Mouse (Mus musculus): ENCODE measurements at regions not wholly inside any gene's neighbourhood (a gene's known extent, or its start where the extent isn't known, plus 50 kb on each side); places are given as distances from the start of the nearest gene placed in this dataset.

- Histone ChIP-seq H3K27ac (no peak overlapping the region), H3K4me3 (no peak overlapping the region)
- TF ChIP-seq CTCF (IDR thresholded peaks at IDR 0.05) = no peak
- DNase-seq = no peak
- intact Hi-C loops (cut with DNase I) = no loop called here
Measured at GRCm38 (mm10) chr5:126335091-126335490, 803.5 kb downstream of the Tmem132b start.

- no peak overlapping the region for H3K4me3 ChIP-seq
- intact Hi-C loops (cut with DNase I) = no loop called here
- no peak for DNase-seq
- H3K27ac ChIP-seq = no peak overlapping the region
- no peak for TF ChIP-seq CTCF (IDR thresholded peaks at IDR 0.05)
Measured at GRCm38 (mm10) chr5:126335553-126336520, 804.3 kb downstream of the Tmem132b start.

GRCm38 (mm10) chr5:126337884-126338283 lies 806.3 kb downstream of the Tmem132b start:
- intact Hi-C loops (cut with DNase I) = no loop called here
- DNase-seq = no peak
- Histone ChIP-seq H3K4me3 (no peak overlapping the region), H3K27ac (no peak overlapping the region)
- no peak for TF ChIP-seq CTCF (IDR thresholded peaks at IDR 0.05)

GRCm38 (mm10) chr5:126343570-126343969 lies 812.0 kb downstream of the Tmem132b start:
- Histone ChIP-seq H3K4me3 (no peak overlapping the region), H3K27ac (no peak overlapping the region)
- TF ChIP-seq CTCF (IDR thresholded peaks at IDR 0.05) = no peak
- intact Hi-C loops (cut with DNase I) = no loop called here
- DNase-seq = no peak

GRCm38 (mm10) chr5:126350936-126351335 lies 819.4 kb downstream of the Tmem132b start:
- no peak overlapping the region for H3K4me3 ChIP-seq
- H3K27ac ChIP-seq = no peak overlapping the region
- intact Hi-C loops (cut with DNase I) = no loop called here
- TF ChIP-seq CTCF (IDR thresholded peaks at IDR 0.05) = no peak
- DNase-seq = no peak

- Histone ChIP-seq H3K27ac (no peak overlapping the region), H3K4me3 (no peak overlapping the region)
- DNase-seq = no peak
- intact Hi-C loops (cut with DNase I) = no loop called here
- no peak for TF ChIP-seq CTCF (IDR thresholded peaks at IDR 0.05)
Measured at GRCm38 (mm10) chr5:126369436-126369835, 837.9 kb downstream of the Tmem132b start.

GRCm38 (mm10) chr5:126392306-126392705 lies 849.3 kb upstream of the Tmem132c start:
- H3K4me3 ChIP-seq = no peak overlapping the region
- TF ChIP-seq CTCF (IDR thresholded peaks at IDR 0.05) = no peak
- no peak for DNase-seq
- H3K27ac ChIP-seq = no peak overlapping the region
- intact Hi-C loops (cut with DNase I) = no loop called here

GRCm38 (mm10) chr5:126395331-126395730 lies 846.3 kb upstream of the Tmem132c start:
- H3K4me3 ChIP-seq = no peak overlapping the region
- no peak for DNase-seq
- intact Hi-C loops (cut with DNase I) = no loop called here
- no peak overlapping the region for H3K27ac ChIP-seq
- peak; percentile 14; the same call in 1 of the 2 replicates for TF ChIP-seq CTCF (IDR thresholded peaks at IDR 0.05)

- H3K27ac ChIP-seq = no peak overlapping the region
- H3K4me3 ChIP-seq = no peak overlapping the region
- intact Hi-C loops (cut with DNase I) = no loop called here
- no peak for DNase-seq
- no peak for TF ChIP-seq CTCF (IDR thresholded peaks at IDR 0.05)
Measured at GRCm38 (mm10) chr5:126431748-126432147, 809.9 kb upstream of the Tmem132c start.

GRCm38 (mm10) chr5:126438696-126439095 lies 802.9 kb upstream of the Tmem132c start:
- intact Hi-C loops (cut with DNase I) = no loop called here
- Histone ChIP-seq H3K4me3 (no peak overlapping the region), H3K27ac (no peak overlapping the region)
- no peak for TF ChIP-seq CTCF (IDR thresholded peaks at IDR 0.05)
- DNase-seq = no peak

GRCm38 (mm10) chr5:126440516-126440915 lies 801.1 kb upstream of the Tmem132c start:
- Histone ChIP-seq H3K4me3 (no peak overlapping the region), H3K27ac (no peak overlapping the region)
- DNase-seq = no peak
- intact Hi-C loops (cut with DNase I) = no loop called here
- TF ChIP-seq CTCF (IDR thresholded peaks at IDR 0.05) = no peak

- TF ChIP-seq CTCF (IDR thresholded peaks at IDR 0.05) = no peak
- DNase-seq = no peak
- intact Hi-C loops (cut with DNase I) = no loop called here
- H3K27ac ChIP-seq = no peak overlapping the region
- no peak overlapping the region for H3K4me3 ChIP-seq
Measured at GRCm38 (mm10) chr5:126475761-126476160, 765.8 kb upstream of the Tmem132c start.

GRCm38 (mm10) chr5:126522076-126522475 lies 719.5 kb upstream of the Tmem132c start:
- intact Hi-C loops (cut with DNase I) = no loop called here
- no peak for TF ChIP-seq CTCF (IDR thresholded peaks at IDR 0.05)

GRCm38 (mm10) chr5:126525863-126526262 lies 715.7 kb upstream of the Tmem132c start:
- Histone ChIP-seq H3K27ac (no peak overlapping the region), H3K4me3 (no peak overlapping the region)
- intact Hi-C loops (cut with DNase I) = no loop called here
- no peak for DNase-seq
- no peak for TF ChIP-seq CTCF (IDR thresholded peaks at IDR 0.05)

More at GRCm38 (mm10) chr5:126522076-126522475, 719.5 kb upstream of the Tmem132c start:
- no peak for DNase-seq
- Histone ChIP-seq H3K27ac (no peak overlapping the region), H3K4me3 (no peak overlapping the region)
